Mouse (Mus musculus): ENCODE measurements around the gene Nxt1.

The Nxt1 gene

GRCm38 (mm10) chr2:148672199-148673096 lies at the start of gene Nxt1:
TSS of gene Nxt1 (plus strand) at chr2:148672601.
- peak; percentile 96 for DNase-seq (ENCODE audit: low read depth)

- DNase-seq (ENCODE audit: low read depth), result no peak
These were observed 49.3 kb upstream of the Nxt1 start for GRCm38 (mm10) chr2:148623067-148623466.

GRCm38 (mm10) chr2:148624484-148624883 lies 47.9 kb upstream of the Nxt1 start:
- DNase-seq (ENCODE audit: low read depth), result no peak

- no peak for DNase-seq (ENCODE audit: low read depth)
These were observed 45.4 kb upstream of the Nxt1 start for GRCm38 (mm10) chr2:148627011-148627471.

- no peak for DNase-seq (ENCODE audit: low read depth)
These were observed 41.4 kb upstream of the Nxt1 start for GRCm38 (mm10) chr2:148631011-148631410.

GRCm38 (mm10) chr2:148631602-148632001 lies 40.8 kb upstream of the Nxt1 start:
- DNase-seq (ENCODE audit: low read depth), result no peak

GRCm38 (mm10) chr2:148634466-148634865 lies 37.9 kb upstream of the Nxt1 start:
- DNase-seq (ENCODE audit: low read depth), result no peak

- DNase-seq (ENCODE audit: low read depth), result no peak
These were observed 29.6 kb upstream of the Nxt1 start for GRCm38 (mm10) chr2:148642610-148643370.

- no peak for DNase-seq (ENCODE audit: low read depth)
These were observed 27.9 kb upstream of the Nxt1 start for GRCm38 (mm10) chr2:148644421-148645000.

- no peak for DNase-seq (ENCODE audit: low read depth)
These were observed 21.6 kb upstream of the Nxt1 start for GRCm38 (mm10) chr2:148650587-148651357.

- peak; percentile 50 for DNase-seq (ENCODE audit: low read depth)
These were observed 17.4 kb upstream of the Nxt1 start for GRCm38 (mm10) chr2:148654961-148655360.

GRCm38 (mm10) chr2:148663458-148663857 lies 8.9 kb upstream of the Nxt1 start:
- DNase-seq (ENCODE audit: low read depth), result no peak

- DNase-seq (ENCODE audit: low read depth), result no peak
These were observed 5.4 kb downstream of the Nxt1 start for GRCm38 (mm10) chr2:148677801-148678200.

GRCm38 (mm10) chr2:148679346-148679745 lies 6.9 kb downstream of the Nxt1 start:
- DNase-seq (ENCODE audit: low read depth), result no peak

GRCm38 (mm10) chr2:148680775-148681291 lies 8.4 kb downstream of the Nxt1 start, which contains the start of gene Gzf1:
TSS of gene Gzf1 (plus strand) at chr2:148681023.
- peak; percentile 97 for DNase-seq (ENCODE audit: low read depth)

GRCm38 (mm10) chr2:148681461-148681891 lies 9.1 kb downstream of the Nxt1 start:
- no peak for DNase-seq (ENCODE audit: low read depth)

GRCm38 (mm10) chr2:148683031-148683430 lies 10.6 kb downstream of the Nxt1 start:
- no peak for DNase-seq (ENCODE audit: low read depth)

GRCm38 (mm10) chr2:148684972-148685371 lies 12.6 kb downstream of the Nxt1 start:
- DNase-seq (ENCODE audit: low read depth), result no peak

- no peak for DNase-seq (ENCODE audit: low read depth)
These were observed 13.3 kb downstream of the Nxt1 start for GRCm38 (mm10) chr2:148685709-148686108.

- no peak for DNase-seq (ENCODE audit: low read depth)
These were observed 14.5 kb downstream of the Nxt1 start for GRCm38 (mm10) chr2:148686862-148687261.

- no peak for DNase-seq (ENCODE audit: low read depth)
These were observed 15.6 kb downstream of the Nxt1 start for GRCm38 (mm10) chr2:148687971-148688370.
